Mouse (Mus musculus) heart, postnatal 0 days (tissue): Measurements from ENCODE around the gene Vac14. TPM values are rescaled to one million over a fixed set of nuclear protein-coding genes. Genes with fewer than 3 reads are reported as not detected.
A peak's percentile ranks its signal among the peaks of the same experiment; 100 is the strongest.

ENCODE experiments used
- ATAC-seq: fragments of 200-750 bp; cut with Nextera tagmentation; 2 replicates; pipeline ENCODE4 v1.8.0; 2017; ENCODE audit warnings: low read depth, moderate number of reproducible peaks, moderate library complexity; ENCODE audit not compliant: insufficient read depth
- DNase-seq: peaks from one replicate; pipeline ENCODE4 v3.0.0-alpha.2; 2016; ENCODE audit warnings: low spot score
- H3K27ac ChIP-seq: fragments of 300-500 bp; sonication (generic); 2 replicates; pipeline ENCODE4 v1.5.1; 2014; ENCODE audit warnings: low read depth, mild to moderate bottlenecking
- H3K27me3 ChIP-seq: fragments of 300-500 bp; sonication (generic); 2 replicates; pipeline ENCODE4 v1.6.1; 2014; ENCODE audit warnings: low read length, mixed read lengths; ENCODE audit not compliant: control insufficient read depth, insufficient read depth
- H3K36me3 ChIP-seq: fragments of 300-500 bp; sonication (generic); replicated peaks from 2 replicates; pipeline ENCODE4 v1.6.1; 2014; ENCODE audit warnings: low read length, mixed read lengths; ENCODE audit not compliant: control insufficient read depth, insufficient read depth
- H3K4me1 ChIP-seq: fragments of 300-500 bp; sonication (generic); 2 replicates; pipeline ENCODE4 v1.6.1; 2014; ENCODE audit warnings: antibody characterized with exemption; ENCODE audit not compliant: control insufficient read depth, insufficient read depth
- H3K4me2 ChIP-seq: fragments of 300-500 bp; sonication (generic); 2 replicates; pipeline ENCODE4 v1.6.1; 2014; ENCODE audit warnings: low read depth, mild to moderate bottlenecking, low read length, moderate library complexity
- H3K4me3 ChIP-seq: fragments of 300-500 bp; sonication (generic); 2 replicates; pipeline ENCODE4 v1.5.1; 2014; ENCODE audit warnings: low read depth, low read length
- H3K9ac ChIP-seq: fragments of 300-500 bp; sonication (generic); replicated peaks from 2 replicates; pipeline ENCODE4 v1.6.1; 2014; ENCODE audit warnings: low read depth, low read length, mixed read lengths
- H3K9me3 ChIP-seq: fragments of 300-500 bp; sonication (generic); replicated peaks from 2 replicates; pipeline ENCODE4 v1.6.1; 2016; ENCODE audit warnings: low read length; ENCODE audit not compliant: control insufficient read depth
- CTCF ChIP-seq: IDR thresholded peaks from 2 replicates; pipeline ENCODE4 v1.5.1; 2016; ENCODE audit warnings: antibody characterized with exemption, control low read depth, low read depth
- EP300 ChIP-seq: IDR thresholded peaks from 2 replicates; pipeline ENCODE4 v1.6.1; 2016; ENCODE audit warnings: antibody characterized with exemption, low read depth
- WGBS: fragments of 180-500 bp; shearing (Covaris S2); extraction: QIAGEN DNeasy Blood & Tissue Kit; methylation state at CpG from one replicate; pipeline ENCODE4 v1.1.7; 2014; 5-methylcytosine and 5-hydroxymethylcytosine counted together
- polyA plus RNA-seq: library from polyadenylated mRNA; unstranded; fragments of >200 nt; fragmentation: Nextera tagmentation; extraction: Ambion mirVana; gene quantifications from 2 replicates; pipeline ENCODE4 v1.2.1, GENCODE M21; 2015
- total RNA-seq: library from RNA; depleted of rRNA; stranded (reverse); fragments of >200 nt; gene quantifications from 2 replicates; pipeline ENCODE4 v1.2.3, GENCODE M21; 2014; ENCODE audit warnings: low replicate concordance

Gene Vac14
- total and polyA plus RNA-seq, 2 experiments from 2014 or later, result 10.3 to 13.6 TPM

- no peaks in the 10 kb centered on the region for H3K9me3 ChIP-seq
- TF ChIP-seq EP300, result no peak
- TF ChIP-seq CTCF, result peak; percentile 97
- peaks cover 5% of the 10 kb centered on the region for H3K4me1 ChIP-seq
- DNase-seq (peak; percentile 23), ATAC-seq (peak; percentile 86)
- H3K27ac ChIP-seq, result no peak overlapping the region
- H3K4me3 ChIP-seq, result no peak overlapping the region
- H3K27me3 ChIP-seq, result no peaks in the 10 kb centered on the region
- 29% methylated on average over 6 of the region's 6 CpGs for WGBS
- no peak overlapping the region for H3K9ac ChIP-seq
- no peak overlapping the region for H3K4me2 ChIP-seq
- peaks cover 26% of the 10 kb centered on the region for H3K36me3 ChIP-seq
These were observed 27.7 kb downstream of the Vac14 start for GRCm38 (mm10) chr8:110646064-110646463.

DNA sequence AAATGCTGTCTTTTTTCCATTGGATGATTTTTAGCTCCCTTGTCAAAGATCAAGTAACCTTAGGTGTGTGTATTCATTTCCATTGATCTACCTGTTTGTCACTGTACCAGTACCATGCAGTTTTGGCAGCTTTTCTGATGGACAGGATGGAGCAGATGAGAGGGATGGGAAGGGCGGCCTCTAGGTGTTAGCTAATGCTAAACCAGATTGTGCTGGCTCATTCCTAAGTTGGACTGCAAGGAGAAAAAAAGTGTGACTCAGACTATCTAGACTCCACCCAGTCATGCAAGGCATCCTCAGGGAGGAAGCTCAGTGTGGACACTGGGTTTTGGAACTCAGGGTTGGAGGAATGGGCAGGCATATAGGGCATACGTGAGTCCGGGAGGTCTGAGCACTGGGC lies 30.2 kb downstream of the Vac14 start:
- Histone ChIP-seq H3K4me1 (peaks cover 15% of the 10 kb centered on the region), H3K27ac (no peak overlapping the region), H3K27me3 (no peaks in the 10 kb centered on the region), H3K36me3 (peaks cover 23% of the 10 kb centered on the region), H3K4me3 (no peak overlapping the region), H3K4me2 (no peak overlapping the region), H3K9ac (no peak overlapping the region), H3K9me3 (no peaks in the 10 kb centered on the region)
- DNase-seq, result no peak
- TF ChIP-seq EP300 (no peak), CTCF (no peak)
- 90% methylated on average over 3 of the region's 3 CpGs for WGBS
- ATAC-seq, result no peak

GRCm38 (mm10) chr8:110649286-110649685 lies 30.9 kb downstream of the Vac14 start:
- no peak overlapping the region for H3K4me2 ChIP-seq
- TF ChIP-seq EP300 (no peak), CTCF (no peak)
- peaks cover 23% of the 10 kb centered on the region for H3K36me3 ChIP-seq
- no peak overlapping the region for H3K27ac ChIP-seq
- ATAC-seq (no peak), DNase-seq (no peak)
- H3K9ac ChIP-seq, result no peak overlapping the region
- no peaks in the 10 kb centered on the region for H3K9me3 ChIP-seq
- 84% methylated on average over 6 of the region's 6 CpGs for WGBS
- no peak overlapping the region for H3K4me3 ChIP-seq
- peaks cover 15% of the 10 kb centered on the region for H3K4me1 ChIP-seq
- H3K27me3 ChIP-seq, result no peaks in the 10 kb centered on the region

- TF ChIP-seq EP300, result no peak
- TF ChIP-seq CTCF, result peak; percentile 57
- Histone ChIP-seq H3K27me3 (no peaks in the 10 kb centered on the region), H3K9me3 (no peaks in the 10 kb centered on the region), H3K4me3 (no peak overlapping the region), H3K4me1 (peaks cover 15% of the 10 kb centered on the region), H3K9ac (no peak overlapping the region), H3K36me3 (peaks cover 12% of the 10 kb centered on the region; the same call in 1 of the 2 replicates), H3K4me2 (no peak overlapping the region), H3K27ac (peak overlapping the region; percentile 63; the same call in 1 of the 2 replicates)
- ATAC-seq (peak; percentile 67), DNase-seq (peak; percentile 51)
- WGBS, result 29% methylated on average over 9 of the region's 9 CpGs
These were observed 32.5 kb downstream of the Vac14 start for GRCm38 (mm10) chr8:110650838-110651237.

- WGBS, result 35% methylated on average over 4 of the region's 4 CpGs
- Histone ChIP-seq H3K36me3 (peaks cover 12% of the 10 kb centered on the region; the same call in 1 of the 2 replicates), H3K4me2 (no peak overlapping the region), H3K27ac (peak overlapping the region; percentile 63), H3K4me3 (no peak overlapping the region), H3K9ac (no peak overlapping the region), H3K9me3 (no peaks in the 10 kb centered on the region), H3K27me3 (no peaks in the 10 kb centered on the region), H3K4me1 (peaks cover 15% of the 10 kb centered on the region)
- DNase-seq, result peak; percentile 63
- ATAC-seq, result peak; percentile 84
- no peak for TF ChIP-seq CTCF
- no peak for TF ChIP-seq EP300
These were observed 33.5 kb downstream of the Vac14 start for GRCm38 (mm10) chr8:110651847-110652246.
